Mouse (Mus musculus): Measurements from ENCODE around the gene Stat4. TPM values are rescaled to one million over a fixed set of nuclear protein-coding genes. Genes with fewer than 3 reads are reported as not detected.

The Stat4 gene
- polyA plus RNA-seq, 1 experiment, result not detected

- no peaks in the 10 kb centered on the region for H3K4me1 ChIP-seq (ENCODE audit: control insufficient read depth)
- H3K4me3 ChIP-seq (replicated peaks), result no peak overlapping the region
- H3K27me3 ChIP-seq (ENCODE audit: control insufficient read depth), result no peaks in the 10 kb centered on the region
- TF ChIP-seq TAL1 (IDR thresholded peaks at IDR 0.05; ENCODE audit: low read length), result no peak
- TF ChIP-seq GATA1 (IDR thresholded peaks at IDR 0.05; ENCODE audit: low read length), result no peak
- no peaks in the 10 kb centered on the region for H3K36me3 ChIP-seq (ENCODE audit: control insufficient read depth)
- no peaks in the 10 kb centered on the region for H3K9me3 ChIP-seq (ENCODE audit: control insufficient read depth, low read length)
Observed at GRCm38 (mm10) chr1:51996056-51996455, 9.1 kb downstream of the Stat4 start.

- Histone ChIP-seq H3K27me3 (ENCODE audit: control insufficient read depth) (no peaks in the 10 kb centered on the region), H3K9me3 (ENCODE audit: control insufficient read depth, low read length) (no peaks in the 10 kb centered on the region), H3K36me3 (ENCODE audit: control insufficient read depth) (no peaks in the 10 kb centered on the region), H3K4me3 (replicated peaks) (no peak overlapping the region), H3K4me1 (ENCODE audit: control insufficient read depth) (no peaks in the 10 kb centered on the region)
- TF ChIP-seq GATA1 (IDR thresholded peaks at IDR 0.05; ENCODE audit: low read length), result no peak
- TF ChIP-seq TAL1 (IDR thresholded peaks at IDR 0.05; ENCODE audit: low read length), result no peak
Observed at GRCm38 (mm10) chr1:51996751-51997659, 10.1 kb downstream of the Stat4 start.

- Histone ChIP-seq H3K36me3 (ENCODE audit: control insufficient read depth) (no peaks in the 10 kb centered on the region), H3K4me3 (replicated peaks) (no peak overlapping the region), H3K9me3 (ENCODE audit: control insufficient read depth, low read length) (no peaks in the 10 kb centered on the region), H3K27me3 (ENCODE audit: control insufficient read depth) (no peaks in the 10 kb centered on the region), H3K4me1 (ENCODE audit: control insufficient read depth) (no peaks in the 10 kb centered on the region)
- no peak for TF ChIP-seq GATA1 (IDR thresholded peaks at IDR 0.05; ENCODE audit: low read length)
- no peak for TF ChIP-seq TAL1 (IDR thresholded peaks at IDR 0.05; ENCODE audit: low read length)
Observed at GRCm38 (mm10) chr1:51998542-51998941, 11.6 kb downstream of the Stat4 start.

GRCm38 (mm10) chr1:52004096-52004495 lies 17.1 kb downstream of the Stat4 start:
- H3K27me3 ChIP-seq (ENCODE audit: control insufficient read depth), result peaks cover 4% of the 10 kb centered on the region; the same call in 1 of the 2 replicates
- TF ChIP-seq GATA1 (IDR thresholded peaks at IDR 0.05; ENCODE audit: low read length) (no peak), TAL1 (IDR thresholded peaks at IDR 0.05; ENCODE audit: low read length) (no peak)
- H3K36me3 ChIP-seq (ENCODE audit: control insufficient read depth), result no peaks in the 10 kb centered on the region
- no peak overlapping the region for H3K4me3 ChIP-seq (replicated peaks)
- no peaks in the 10 kb centered on the region for H3K9me3 ChIP-seq (ENCODE audit: control insufficient read depth, low read length)
- no peaks in the 10 kb centered on the region for H3K4me1 ChIP-seq (ENCODE audit: control insufficient read depth)

- Histone ChIP-seq H3K4me3 (replicated peaks) (no peak overlapping the region), H3K9me3 (ENCODE audit: control insufficient read depth, low read length) (no peaks in the 10 kb centered on the region), H3K4me1 (ENCODE audit: control insufficient read depth) (no peaks in the 10 kb centered on the region), H3K36me3 (ENCODE audit: control insufficient read depth) (no peaks in the 10 kb centered on the region), H3K27me3 (ENCODE audit: control insufficient read depth) (peaks cover 4% of the 10 kb centered on the region; the same call in 1 of the 2 replicates)
- no peak for TF ChIP-seq GATA1 (IDR thresholded peaks at IDR 0.05; ENCODE audit: low read length)
- no peak for TF ChIP-seq TAL1 (IDR thresholded peaks at IDR 0.05; ENCODE audit: low read length)
Observed at GRCm38 (mm10) chr1:52008443-52008842, 21.5 kb downstream of the Stat4 start.

- H3K4me1 ChIP-seq (ENCODE audit: control insufficient read depth), result no peaks in the 10 kb centered on the region
- H3K9me3 ChIP-seq (ENCODE audit: control insufficient read depth, low read length), result no peaks in the 10 kb centered on the region
- no peak overlapping the region for H3K4me3 ChIP-seq (replicated peaks)
- no peak for TF ChIP-seq GATA1 (IDR thresholded peaks at IDR 0.05; ENCODE audit: low read length)
- no peak for TF ChIP-seq TAL1 (IDR thresholded peaks at IDR 0.05; ENCODE audit: low read length)
- peaks cover 4% of the 10 kb centered on the region; the same call in 1 of the 2 replicates for H3K27me3 ChIP-seq (ENCODE audit: control insufficient read depth)
- H3K36me3 ChIP-seq (ENCODE audit: control insufficient read depth), result no peaks in the 10 kb centered on the region
Observed at GRCm38 (mm10) chr1:52008947-52009346, 22.0 kb downstream of the Stat4 start.

GRCm38 (mm10) chr1:52010741-52011140 lies 23.8 kb downstream of the Stat4 start:
- no peaks in the 10 kb centered on the region for H3K9me3 ChIP-seq (ENCODE audit: control insufficient read depth, low read length)
- no peaks in the 10 kb centered on the region for H3K4me1 ChIP-seq (ENCODE audit: control insufficient read depth)
- peaks cover 4% of the 10 kb centered on the region; the same call in 1 of the 2 replicates for H3K27me3 ChIP-seq (ENCODE audit: control insufficient read depth)
- TF ChIP-seq GATA1 (IDR thresholded peaks at IDR 0.05; ENCODE audit: low read length) (no peak), TAL1 (IDR thresholded peaks at IDR 0.05; ENCODE audit: low read length) (no peak)
- no peak overlapping the region for H3K4me3 ChIP-seq (replicated peaks)
- H3K36me3 ChIP-seq (ENCODE audit: control insufficient read depth), result no peaks in the 10 kb centered on the region

GRCm38 (mm10) chr1:52011227-52011626 lies 24.3 kb downstream of the Stat4 start:
- H3K36me3 ChIP-seq (ENCODE audit: control insufficient read depth), result no peaks in the 10 kb centered on the region
- no peaks in the 10 kb centered on the region for H3K9me3 ChIP-seq (ENCODE audit: control insufficient read depth, low read length)
- H3K27me3 ChIP-seq (ENCODE audit: control insufficient read depth), result peaks cover 4% of the 10 kb centered on the region; the same call in 1 of the 2 replicates
- no peaks in the 10 kb centered on the region for H3K4me1 ChIP-seq (ENCODE audit: control insufficient read depth)
- no peak for TF ChIP-seq TAL1 (IDR thresholded peaks at IDR 0.05; ENCODE audit: low read length)
- no peak for TF ChIP-seq GATA1 (IDR thresholded peaks at IDR 0.05; ENCODE audit: low read length)
- H3K4me3 ChIP-seq (replicated peaks), result no peak overlapping the region

- Histone ChIP-seq H3K27me3 (ENCODE audit: control insufficient read depth) (peaks cover 4% of the 10 kb centered on the region; the same call in 1 of the 2 replicates), H3K4me3 (replicated peaks) (no peak overlapping the region), H3K9me3 (ENCODE audit: control insufficient read depth, low read length) (no peaks in the 10 kb centered on the region), H3K4me1 (ENCODE audit: control insufficient read depth) (no peaks in the 10 kb centered on the region), H3K36me3 (ENCODE audit: control insufficient read depth) (no peaks in the 10 kb centered on the region)
- TF ChIP-seq TAL1 (IDR thresholded peaks at IDR 0.05; ENCODE audit: low read length) (no peak), GATA1 (IDR thresholded peaks at IDR 0.05; ENCODE audit: low read length) (no peak)
Observed at GRCm38 (mm10) chr1:52012231-52012630, 25.3 kb downstream of the Stat4 start.

All from erythroblast, embryonic 14.5 days (primary cell).